Mouse (Mus musculus) kidney, adult 2 months (tissue): ENCODE results near the gene Aamp.
A peak's percentile ranks its signal among the peaks of the same experiment; 100 is the strongest.
"Not testable (repeated sequence)": the region's sequence is repeated elsewhere in the genome, so short reads cannot be mapped to it uniquely, and the experiment has no call there.

Source experiments
- CTCF ChIP-seq: fragments of 200-500 bp; conservative IDR thresholded peaks from 2 replicates; pipeline ENCODE4 v1.5.1; 2011; ENCODE audit warnings: low read depth, mild to moderate bottlenecking, control low read depth, low read length, moderate library complexity, mixed read lengths; ENCODE audit not compliant: insufficient read depth, insufficient read length
- POLR2A ChIP-seq: fragments of 200-500 bp; IDR thresholded peaks from one replicate; pipeline ENCODE4 v1.6.1; 2011; ENCODE audit warnings: low read depth, low read length, control low read depth

DNA sequence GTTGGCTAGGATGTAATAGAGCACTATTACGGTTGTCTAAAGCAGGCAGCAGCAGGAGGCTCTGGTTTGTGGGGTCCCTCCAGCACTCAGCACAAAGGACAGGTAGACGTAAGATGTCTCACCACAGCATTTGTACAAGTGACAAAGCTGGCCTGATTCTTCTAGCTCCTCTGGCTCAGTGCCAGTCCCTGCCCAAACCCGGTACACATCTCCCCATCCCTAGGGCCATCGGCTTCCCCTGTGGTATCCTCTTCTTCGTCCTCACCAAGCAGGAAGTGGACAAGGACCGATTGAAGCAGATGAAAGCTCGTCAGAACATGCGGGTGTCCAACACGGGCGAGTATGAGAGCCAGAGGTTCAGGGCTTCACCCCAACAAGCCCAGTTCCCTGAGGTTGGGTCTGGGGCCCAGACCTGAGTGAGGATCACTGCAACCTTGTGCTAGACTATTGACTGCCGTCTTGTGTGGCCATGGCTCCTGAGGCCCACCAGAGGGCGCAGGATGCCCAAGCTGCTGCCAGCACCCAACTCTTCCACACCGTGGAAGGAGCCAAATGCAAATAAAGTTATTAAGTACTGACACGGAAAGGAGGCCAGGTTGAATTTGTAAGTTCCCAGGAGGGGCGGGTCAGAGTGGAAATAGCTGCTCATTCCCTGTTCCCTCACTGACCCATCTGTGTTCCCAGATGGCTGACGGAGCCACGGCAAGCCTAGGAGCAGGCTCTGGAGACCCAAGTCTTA, 2.5 kb upstream of the Aamp start:
- TF ChIP-seq POLR2A: not testable (repeated sequence)
- TF ChIP-seq CTCF: 0 out of 2 replicates have a peak, but pooled peaks have one; percentile 12
